Mouse (Mus musculus) left cerebral cortex, adult 2 months (tissue): ENCODE results near the gene Mast3. TPM values are rescaled to one million over a fixed set of nuclear protein-coding genes. Genes with fewer than 3 reads are reported as not detected.

ENCODE experiments used
- DNase-seq, 2 experiments: peaks; one replicate each; pipeline ENCODE4 v3.0.0; 2021 to 2022; ENCODE audit warnings: low spot score in 2 of 2, mixed read lengths in 1 of 2; ENCODE audit errors: extremely low spot score in 1 of 2
- H3K27ac ChIP-seq: fragments of 200-600 bp; 2 replicates; pipeline ENCODE4 v1.8.1; 2022
- H3K4me3 ChIP-seq: fragments of 200-600 bp; 2 replicates; pipeline ENCODE4 v1.8.1; 2022
- CTCF ChIP-seq: fragments of 200-600 bp; IDR thresholded peaks from 2 replicates; pipeline ENCODE4 v1.8.1; 2022; ENCODE audit warnings: antibody characterized with exemption, mild to moderate bottlenecking, moderate library complexity
- intact Hi-C: fragments of 180-260 bp; cut with DNase I; formaldehyde crosslinking; loops from one replicate; pipeline ENCODE4 v1.15.1; 2025
- total RNA-seq, 2 experiments: library from RNA; stranded (reverse); gene quantifications; 2 replicates each; pipeline ENCODE4 v1.2.3; 2021

The Mast3 gene
- total RNA-seq, 2 experiments from 2014 or later = 369 to 386 TPM

- Histone ChIP-seq H3K27ac (no peak overlapping the region), H3K4me3 (no peak overlapping the region)
- TF ChIP-seq CTCF = no peak
- no peak for DNase-seq
- intact Hi-C loops = no loop called here
Measured at GRCm38 (mm10) chr8:70812055-70812454, 7.2 kb upstream of the Mast3 start.

GRCm38 (mm10) chr8:70810962-70811680 lies 6.3 kb upstream of the Mast3 start:
- H3K27ac ChIP-seq = no peak overlapping the region
- no peak overlapping the region for H3K4me3 ChIP-seq
- DNase-seq = no peak
- intact Hi-C loops = no loop called here
- no peak for TF ChIP-seq CTCF

- Histone ChIP-seq H3K4me3 (no peak overlapping the region), H3K27ac (no peak overlapping the region)
- DNase-seq = no peak
- TF ChIP-seq CTCF = no peak
- intact Hi-C loops = no loop called here
Measured at GRCm38 (mm10) chr8:70808955-70809701, 4.3 kb upstream of the Mast3 start.

- no peak for TF ChIP-seq CTCF
- intact Hi-C loops = no loop called here
Measured at GRCm38 (mm10) chr8:70808239-70808638, 3.4 kb upstream of the Mast3 start, which contains the start of gene Il12rb1. TSS of gene Il12rb1 (plus strand) at chr8:70808449.

GRCm38 (mm10) chr8:70807304-70807703 lies 2.5 kb upstream of the Mast3 start:
- no peak for DNase-seq
- peak overlapping the region; percentile 67; the same call in 1 of the 2 replicates for H3K27ac ChIP-seq
- intact Hi-C loops = no loop called here

More at GRCm38 (mm10) chr8:70808239-70808638, 3.4 kb upstream of the Mast3 start, which contains the start of gene Il12rb1:
- no peak for DNase-seq
- H3K27ac ChIP-seq = no peak within 1 kb of the TSS; the same call in 1 of the 2 replicates
- no peak within 1 kb of the TSS for H3K4me3 ChIP-seq

GRCm38 (mm10) chr8:70806541-70806940 lies 1.7 kb upstream of the Mast3 start:
- Histone ChIP-seq H3K27ac (peak overlapping the region; percentile 67), H3K4me3 (no peak overlapping the region)
- no peak for DNase-seq
- intact Hi-C loops = no loop called here
- TF ChIP-seq CTCF = no peak

More at GRCm38 (mm10) chr8:70807304-70807703, 2.5 kb upstream of the Mast3 start:
- TF ChIP-seq CTCF = no peak
- H3K4me3 ChIP-seq = no peak overlapping the region

- peak overlapping the region; percentile 90 for H3K27ac ChIP-seq
- intact Hi-C loops = loop anchor here (2.0 kb wide), 1 partner anchor 35 kb away; the partner anchor contains the start of gene Arrdc2
- no peak for TF ChIP-seq CTCF
- H3K4me3 ChIP-seq = peak overlapping the region; percentile 72
- peak; percentile 78 to 87 for DNase-seq
Measured at GRCm38 (mm10) chr8:70803761-70804480, 933 bp downstream of the Mast3 start.

- intact Hi-C loops = no loop called here
- H3K4me3 ChIP-seq = peak overlapping the region; percentile 72
Measured at GRCm38 (mm10) chr8:70802786-70803510, 1.9 kb downstream of the Mast3 start.

GRCm38 (mm10) chr8:70801830-70802229 lies 3.0 kb downstream of the Mast3 start:
- TF ChIP-seq CTCF = no peak
- H3K4me3 ChIP-seq = no peak overlapping the region; the same call in 1 of the 2 replicates
- intact Hi-C loops = no loop called here
- H3K27ac ChIP-seq = peak overlapping the region; percentile 90
- no peak for DNase-seq

More at GRCm38 (mm10) chr8:70802786-70803510, 1.9 kb downstream of the Mast3 start:
- peak overlapping the region; percentile 90 for H3K27ac ChIP-seq
- no peak; the same call in 1 of the 2 replicates for TF ChIP-seq CTCF
- no peak for DNase-seq

GRCm38 (mm10) chr8:70801156-70801555 lies 3.7 kb downstream of the Mast3 start:
- peak overlapping the region; percentile 90 for H3K27ac ChIP-seq
- intact Hi-C loops = no loop called here
- peak; percentile 75 to 86 for DNase-seq
- 0 out of 2 replicates have a peak overlapping the region, but pooled peaks have one; percentile 3 for H3K4me3 ChIP-seq
- TF ChIP-seq CTCF = no peak

- Histone ChIP-seq H3K27ac (peak overlapping the region; percentile 90), H3K4me3 (0 out of 2 replicates have a peak overlapping the region, but pooled peaks have one; percentile 3)
- intact Hi-C loops = no loop called here
- no peak for TF ChIP-seq CTCF
- peak; percentile 61 to 79 for DNase-seq
Measured at GRCm38 (mm10) chr8:70800648-70801047, 4.2 kb downstream of the Mast3 start.
